10 mouse cellular contexts compared by ENCODE assay signal in the genomic region with DNA sequence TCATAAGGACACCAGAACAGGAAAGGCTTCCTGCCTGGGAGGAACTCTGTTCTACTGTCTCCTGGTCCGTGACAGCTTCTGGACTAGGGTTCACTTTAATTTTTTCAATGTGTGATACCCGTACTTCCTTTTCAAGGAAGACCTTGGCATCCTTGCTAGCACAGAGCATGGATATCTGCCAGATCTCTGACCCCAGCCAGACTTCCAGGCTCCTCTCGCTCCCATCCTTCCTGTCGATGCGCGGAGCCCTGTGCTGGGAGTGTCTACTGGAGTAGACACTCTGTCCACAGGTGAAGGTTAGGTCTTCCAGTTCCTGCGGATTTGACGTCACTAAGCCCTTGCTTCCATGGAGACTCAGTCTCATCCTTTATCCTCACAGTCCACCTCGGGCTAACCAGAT. TPM values are rescaled to one million over a fixed set of nuclear protein-coding genes. Genes with fewer than 3 reads are reported as not detected.
DNase-seq lines count a peak whose midpoint lies in the region; ATAC-seq and TF ChIP-seq lines count a peak whose summit lies in the region.
"Had no signal": no experiment of that assay in that cellular context is flagged by ENCODE, and none has a peak within 500 bp of the region (broad histone marks: within the 10 kb centered on the region; RNA-seq: fewer than 3 reads in every experiment).

No protein-coding gene starts in this region.

- H3K9me3 ChIP-seq in kidney, embryonic 15.5 days (replicated peaks): no peaks in the 10 kb centered on the region
- no peaks in the 10 kb centered on the region for H3K9me3 ChIP-seq in lung, postnatal 0 days (ENCODE audit: low read length)
- no peaks in the 10 kb centered on the region for H3K9me3 ChIP-seq in midbrain, embryonic 11.5 days (ENCODE audit: control insufficient read depth, low read length)

- H3K36me3 ChIP-seq in kidney, embryonic 15.5 days: no peaks in the 10 kb centered on the region
- H3K36me3 ChIP-seq in lung, postnatal 0 days (ENCODE audit: insufficient read depth, low read length): no peaks in the 10 kb centered on the region
- H3K36me3 ChIP-seq in midbrain, embryonic 11.5 days (ENCODE audit: control insufficient read depth, insufficient read depth, low read length): no peaks in the 10 kb centered on the region

- DNase-seq in gastrocnemius, adult 2 months: no peak
- DNase-seq in gastrocnemius, postnatal 25 days: no peak
- DNase-seq in adrenal gland, postnatal 25 days: peak; percentile 48
- DNase-seq in lung, postnatal 0 days (ENCODE audit: low spot score): peak; percentile 64
- no peak for DNase-seq in embryo, embryonic 11 days
- no peak for DNase-seq in midbrain, embryonic 11.5 days (ENCODE audit: low spot score, missing footprints)
- DNase-seq in layer of hippocampus, adult 9-11 months: no peak
- DNase-seq: cerebellum, adult 11 months; midbrain, embryonic 14.5 days had no signal

- no peak overlapping the region for H3K9ac ChIP-seq in kidney, embryonic 15.5 days
- H3K9ac ChIP-seq in lung, postnatal 0 days (replicated peaks; ENCODE audit: low read depth): no peak overlapping the region
- no peak overlapping the region for H3K9ac ChIP-seq in midbrain, embryonic 11.5 days (ENCODE audit: low read length)

- TF ChIP-seq EP300 in lung, postnatal 0 days (IDR thresholded peaks at IDR 0.05): peak; percentile 99

- WGBS in kidney, embryonic 15.5 days: 70% methylated on average over 9 of the region's 9 CpGs
- WGBS in lung, postnatal 0 days: 56% methylated on average over 9 of the region's 9 CpGs
- 84% methylated on average over 9 of the region's 9 CpGs for WGBS in midbrain, embryonic 11.5 days

- H3K27ac ChIP-seq in gastrocnemius, adult 2 months: peak overlapping the region; percentile 86
- H3K27ac ChIP-seq in kidney, embryonic 15.5 days: peak overlapping the region; percentile 90
- peak overlapping the region; percentile 85 for H3K27ac ChIP-seq in lung, postnatal 0 days (ENCODE audit: low read length)
- no peak overlapping the region for H3K27ac ChIP-seq in midbrain, embryonic 11.5 days (ENCODE audit: low read depth, low read length)

- peaks cover 31% of the 10 kb centered on the region for H3K4me1 ChIP-seq in kidney, embryonic 15.5 days
- peaks cover 10% of the 10 kb centered on the region; the same call in 1 of the 2 replicates for H3K4me1 ChIP-seq in lung, postnatal 0 days (ENCODE audit: insufficient read depth, low read depth, low read length)
- peaks cover 7% of the 10 kb centered on the region for H3K4me1 ChIP-seq in midbrain, embryonic 11.5 days (ENCODE audit: control insufficient read depth, insufficient read depth, low read length)

- no peak for TF ChIP-seq CTCF in gastrocnemius, adult 2 months (IDR thresholded peaks at IDR 0.05)
- TF ChIP-seq CTCF in lung, postnatal 0 days (IDR thresholded peaks at IDR 0.05): no peak

- peak; percentile 37 for ATAC-seq in kidney, embryonic 15.5 days (replicated peaks; ENCODE audit: low FRiP score)
- ATAC-seq in lung, postnatal 0 days: peak; percentile 79
- ATAC-seq in midbrain, embryonic 11.5 days (ENCODE audit: low FRiP score): no peak

- no peaks in the 10 kb centered on the region for H3K27me3 ChIP-seq in kidney, embryonic 15.5 days
- no peaks in the 10 kb centered on the region for H3K27me3 ChIP-seq in lung, postnatal 0 days (replicated peaks; ENCODE audit: insufficient read depth, low read length)
- H3K27me3 ChIP-seq in midbrain, embryonic 11.5 days (ENCODE audit: control insufficient read depth, insufficient read depth, low read length): no peaks in the 10 kb centered on the region

- intact Hi-C loops in gastrocnemius, adult 2 months (cut with DNase I): no loop called here

- H3K4me3 ChIP-seq in gastrocnemius, adult 2 months: no peak overlapping the region
- no peak overlapping the region for H3K4me3 ChIP-seq in kidney, embryonic 15.5 days (replicated peaks)
- H3K4me3 ChIP-seq in lung, postnatal 0 days (ENCODE audit: low read depth, low read length): no peak overlapping the region
- H3K4me3 ChIP-seq in midbrain, embryonic 11.5 days (ENCODE audit: low read depth, low read length): no peak overlapping the region

- no peak overlapping the region for H3K4me2 ChIP-seq in kidney, embryonic 15.5 days
- H3K4me2 ChIP-seq in lung, postnatal 0 days (replicated peaks; ENCODE audit: low read depth, low read length): no peak overlapping the region
- no peak overlapping the region for H3K4me2 ChIP-seq in midbrain, embryonic 11.5 days

RNA-seq across cellular contexts. Expression of gene Plpp1, which starts 47.1 kb away (rescaled TPM):
- total RNA-seq in gastrocnemius, adult 2 months (2021): 10 to 100 TPM; 35.6 to 49.4 TPM
- 10 to 100 TPM; 35.9 to 43.0 TPM for total RNA-seq in gastrocnemius, postnatal 25 days (2021)
- total RNA-seq in adrenal gland, postnatal 25 days (2021): 225 and 226 TPM in 2 replicates
- 78.7 and 94.8 TPM in 2 replicates for polyA plus RNA-seq in kidney, embryonic 15.5 days (2015; fragmentation: Nextera tagmentation; extraction: Ambion mirVana)
- 247 and 292 TPM in 2 replicates for polyA plus RNA-seq in lung, postnatal 0 days (2015; fragmentation: Nextera tagmentation; extraction: Ambion mirVana)
- 19.1 and 20.1 TPM in 2 replicates for polyA plus RNA-seq in midbrain, embryonic 11.5 days (2014; fragmentation: Nextera tagmentation; extraction: Ambion mirVana)

Comparison
In these comparisons a context has a peak if more than half of its experiments do, and no peak if none do; other contexts are left out.
1. DNase-seq: peak in adrenal gland, postnatal 25 days (single experiment) and lung, postnatal 0 days (single experiment); none in gastrocnemius, adult 2 months (single experiment), gastrocnemius, postnatal 25 days (single experiment), embryo, embryonic 11 days (single experiment), midbrain, embryonic 11.5 days (single experiment) and layer of hippocampus, adult 9-11 months (single experiment).